8 mouse cellular contexts compared by ENCODE assay signal in genomic region chr9:106308555-106308954, GRCm38 (mm10). TPM values are rescaled to one million over a fixed set of nuclear protein-coding genes. Genes with fewer than 3 reads are reported as not detected.
DNase-seq lines count a peak whose midpoint lies in the region; ATAC-seq lines count a peak whose summit lies in the region.

No protein-coding gene starts in this region.

- WGBS in embryonic facial prominence, embryonic 13.5 days = 80% methylated on average over 2 of the region's 2 CpGs
- 0% methylated on average over 2 of the region's 2 CpGs for WGBS in macrophage (ENCODE audit: missing documents)

- no peaks in the 10 kb centered on the region for H3K27me3 ChIP-seq in embryonic facial prominence, embryonic 13.5 days

- no peak for ATAC-seq in embryonic facial prominence, embryonic 13.5 days (ENCODE audit: insufficient number of reproducible peaks, insufficient read depth, low FRiP score, low TSS enrichment, low read depth)

- H3K4me2 ChIP-seq in embryonic facial prominence, embryonic 13.5 days = no peak overlapping the region

- H3K9ac ChIP-seq in embryonic facial prominence, embryonic 13.5 days = 0 out of 2 replicates have a peak overlapping the region, but pooled peaks have one; percentile 49

- no peak overlapping the region for H3K4me3 ChIP-seq in embryonic facial prominence, embryonic 13.5 days
- no peak overlapping the region for H3K4me3 ChIP-seq in macrophage (ENCODE audit: inconsistent target)

- H3K79me2 ChIP-seq in macrophage (ENCODE audit: inconsistent target) = no peaks in the 10 kb centered on the region

- H3K9me3 ChIP-seq in embryonic facial prominence, embryonic 13.5 days = no peaks in the 10 kb centered on the region

- DNase-seq in layer of hippocampus, adult 9-11 months = peak; percentile 70
- no peak for DNase-seq in layer of hippocampus, postnatal 36 days
- DNase-seq in kidney, postnatal 14 days = peak; percentile 29
- no peak for DNase-seq in Muller cell, postnatal 12 days (ENCODE audit: inconsistent ontology term)
- no peak for DNase-seq in right cerebral cortex, postnatal 25 days
- DNase-seq in ovary, postnatal 10 days (ENCODE audit: low spot score) = no peak

- peaks cover 8% of the 10 kb centered on the region for H3K4me1 ChIP-seq in embryonic facial prominence, embryonic 13.5 days

- H3K27ac ChIP-seq in embryonic facial prominence, embryonic 13.5 days = peak overlapping the region; percentile 48; the same call in 1 of the 2 replicates
- H3K27ac ChIP-seq in macrophage = peak overlapping the region; percentile 99

- H3K36me3 ChIP-seq in embryonic facial prominence, embryonic 13.5 days = peaks cover 15% of the 10 kb centered on the region; the same call in 1 of the 2 replicates
- no peaks in the 10 kb centered on the region for H3K36me3 ChIP-seq in macrophage (ENCODE audit: inconsistent target)

RNA-seq across cellular contexts. Expression of gene Poc1a, which starts 27.7 kb away (rescaled TPM):
- total RNA-seq in layer of hippocampus, postnatal 36 days (2021) = 10 to 100 TPM; 10.6 to 12.2 TPM
- 22.9 and 26.0 TPM in 2 replicates for polyA plus RNA-seq in embryonic facial prominence, embryonic 13.5 days (2015; fragmentation: Nextera tagmentation; extraction: Ambion mirVana)
- total RNA-seq in macrophage (2018; cell fraction: chromatin; rRNA removed) = 1 to 10 TPM; 1.9 to 9.1 (median 4.5) TPM
- total RNA-seq in macrophage (2018; cell fraction: cytosol; rRNA removed) = 1 to 10 TPM; 2.2 to 5.2 (median 3.6) TPM
- total RNA-seq in macrophage (2018; cell fraction: nucleus; rRNA removed) = 1 to 10 TPM; 1.0 to 5.8 (median 2.6) TPM
- 2.7 to 6.4 TPM (median 3.5 TPM) in 3 replicates for polyA plus RNA-seq in macrophage (2018)

RNA-seq across cellular contexts. Expression of gene Dusp7, which starts 59.9 kb away (rescaled TPM):
- 10 to 100 TPM; 86.0 to 88.6 TPM for total RNA-seq in layer of hippocampus, postnatal 36 days (2021)
- polyA plus RNA-seq in embryonic facial prominence, embryonic 13.5 days (2015; fragmentation: Nextera tagmentation; extraction: Ambion mirVana) = 40.3 and 40.6 TPM in 2 replicates
- 10 to 100 TPM in 19 of 26 experiments, 1 to 10 TPM in 7; 4.1 to 46.7 (median 12.6) TPM for total RNA-seq in macrophage (2018; cell fraction: chromatin; rRNA removed)
- 10 to 100 TPM; 32.4 to 87.1 (median 54.1) TPM for total RNA-seq in macrophage (2018; cell fraction: cytosol; rRNA removed)
- 10 to 100 TPM; 16.5 to 77.6 (median 30.5) TPM for total RNA-seq in macrophage (2018; cell fraction: nucleus; rRNA removed)
- polyA plus RNA-seq in macrophage (2018) = 58.0 to 112 TPM (median 63.3 TPM) in 3 replicates

Comparison
In these comparisons a context has a peak if more than half of its experiments do, and no peak if none do; other contexts are left out.
1. DNase-seq: peak in layer of hippocampus, adult 9-11 months (single experiment) and kidney, postnatal 14 days (single experiment); none in layer of hippocampus, postnatal 36 days (0 of 2), Muller cell, postnatal 12 days (single experiment), right cerebral cortex, postnatal 25 days (single experiment) and ovary, postnatal 10 days (single experiment).